Mouse (Mus musculus) cerebellum, postnatal 10 days (tissue): ENCODE measurements around the gene Dstn.
A peak's percentile ranks its signal among the peaks of the same experiment; 100 is the strongest.

Experiments
- DNase-seq, 2 experiments: peaks; one replicate each; pipeline ENCODE4 v3.0.0; 2021; ENCODE audit warnings: mixed read lengths in 2 of 2

Dstn gene

GRCm38 (mm10) chr2:143962192-143962591, 47.1 kb downstream of the Dstn start:
- DNase-seq: no peak

- DNase-seq: no peak
Observed at GRCm38 (mm10) chr2:143963318-143963717, 48.2 kb downstream of the Dstn start.

GRCm38 (mm10) chr2:143969260-143969659, 54.1 kb downstream of the Dstn start:
- no peak for DNase-seq

- peak; percentile 68 for DNase-seq
Observed at GRCm38 (mm10) chr2:143970841-143971240, 55.7 kb downstream of the Dstn start.

- no peak for DNase-seq
Observed at GRCm38 (mm10) chr2:143971887-143972286, 56.8 kb downstream of the Dstn start.

- peak; percentile 58 to 62 for DNase-seq
Observed at GRCm38 (mm10) chr2:143973161-143973560, 58.0 kb downstream of the Dstn start.

- DNase-seq: no peak
Observed at GRCm38 (mm10) chr2:143975146-143975649, 60.1 kb downstream of the Dstn start.

GRCm38 (mm10) chr2:143978444-143979147, 63.5 kb downstream of the Dstn start:
- peak in 1 of 2 experiments; percentile 29 for DNase-seq

- peak; percentile 94 to 96 for DNase-seq
Observed at GRCm38 (mm10) chr2:143980781-143981398, 65.8 kb downstream of the Dstn start.

GRCm38 (mm10) chr2:143982152-143982551, 67.0 kb downstream of the Dstn start:
- no peak for DNase-seq

GRCm38 (mm10) chr2:143982901-143983300, 67.8 kb downstream of the Dstn start:
- DNase-seq: peak; percentile 65 to 67

GRCm38 (mm10) chr2:143983482-143983881, 68.4 kb downstream of the Dstn start:
- no peak for DNase-seq

- DNase-seq: peak; percentile 38 to 42
Observed at GRCm38 (mm10) chr2:143987485-143987884, 72.4 kb downstream of the Dstn start.

GRCm38 (mm10) chr2:143988016-143988415, 72.9 kb downstream of the Dstn start:
- DNase-seq: peak; percentile 49 to 51

- peak; percentile 59 to 64 for DNase-seq
Observed at GRCm38 (mm10) chr2:143990997-143991396, 75.9 kb downstream of the Dstn start.

- no peak for DNase-seq
Observed at GRCm38 (mm10) chr2:143991964-143992672, 77.0 kb downstream of the Dstn start.
